Mouse (Mus musculus) layer of hippocampus, adult 9-11 months (tissue): ENCODE results near the gene Sbk2.
"Not testable (repeated sequence)": the region's sequence is repeated elsewhere in the genome, so short reads cannot be mapped to it uniquely, and the experiment has no call there.

ENCODE experiments used
- DNase-seq: peaks from one replicate; pipeline ENCODE4 v3.0.0; 2022

Sbk2 gene

DNA sequence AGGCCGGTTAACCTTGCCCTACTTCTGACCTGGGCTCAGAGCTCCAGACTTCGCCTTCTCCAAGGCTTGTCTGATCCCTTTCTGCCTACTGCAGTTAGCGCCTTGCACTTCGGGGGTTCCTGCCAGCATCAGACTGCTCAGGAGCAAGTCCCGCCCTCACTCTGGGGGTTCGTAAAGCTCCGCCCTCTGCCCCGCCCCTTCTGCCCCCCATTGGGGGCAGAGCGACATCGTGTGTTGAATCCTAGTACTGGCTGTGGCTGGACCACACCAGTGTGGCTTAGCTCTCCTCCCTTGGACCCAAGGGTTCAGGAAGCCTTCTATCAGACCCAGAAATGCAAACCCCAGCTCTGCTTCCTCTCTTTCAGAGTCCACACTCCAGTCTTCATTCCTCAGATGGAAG lies at the start of gene Sbk2:
TSS of gene Sbk2 (minus strand) at position 135 of the 400 bp plus-strand sequence.
- DNase-seq: peak; percentile 73

DNA sequence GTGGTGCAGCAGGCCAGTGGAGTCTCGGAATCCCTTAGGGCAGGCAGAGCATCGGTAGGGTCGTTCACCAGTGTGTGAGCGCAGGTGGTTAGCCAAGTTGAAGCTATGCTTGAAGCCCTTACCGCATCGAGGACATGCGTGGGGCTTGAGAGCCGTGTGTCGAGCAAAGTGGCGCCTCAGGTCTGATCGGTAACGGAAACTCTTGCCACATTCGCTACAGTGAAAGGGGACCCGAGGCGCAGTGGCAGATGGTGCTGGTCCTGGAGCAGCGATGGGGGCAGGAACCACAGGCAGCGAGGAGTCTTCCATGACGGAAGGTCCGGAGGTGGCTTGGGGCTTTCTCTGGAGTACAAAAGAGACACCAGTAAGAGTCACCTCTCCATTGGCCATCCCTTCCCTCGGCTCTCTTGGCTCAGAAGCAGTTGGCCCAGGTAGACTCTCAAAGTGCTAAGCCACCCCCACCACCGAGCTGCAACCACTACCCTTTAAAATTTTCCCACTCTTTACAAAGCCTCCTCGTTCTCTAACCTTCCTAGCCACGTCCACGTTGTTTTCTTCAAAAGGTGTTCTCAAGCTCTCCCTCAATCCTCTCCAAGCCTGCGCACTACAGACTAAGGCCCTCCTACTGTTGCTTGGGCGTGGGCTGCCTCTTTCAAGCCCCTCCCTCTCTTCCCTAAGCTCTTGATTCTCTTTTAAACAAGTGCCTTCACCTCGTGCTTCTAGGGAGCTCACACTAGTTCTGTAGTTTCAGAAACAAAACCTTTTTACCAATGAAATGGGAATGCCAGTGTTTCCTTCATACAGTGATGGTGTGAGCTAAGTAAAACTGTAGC lies 48.7 kb upstream of the Sbk2 start:
- no peak for DNase-seq

DNA sequence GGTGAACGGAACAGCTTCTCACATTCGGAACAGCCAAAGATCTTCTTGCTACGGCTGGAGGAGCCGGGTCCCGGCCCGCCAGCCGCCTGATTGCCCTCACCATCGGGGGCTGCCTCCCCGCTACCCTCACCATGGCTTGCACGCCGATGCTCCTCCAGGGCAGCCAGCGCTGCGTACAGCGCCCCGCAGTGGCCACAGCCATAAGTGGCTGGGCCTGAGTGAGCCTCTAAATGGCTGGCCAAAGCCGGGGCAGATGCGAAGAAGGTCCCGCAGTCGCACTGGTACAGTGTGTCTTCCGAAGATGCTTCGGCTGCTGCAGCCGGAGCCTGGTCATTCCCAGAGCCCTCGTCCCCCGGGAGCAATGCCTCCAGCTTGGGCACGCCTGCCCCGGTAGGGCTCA lies 44.0 kb upstream of the Sbk2 start:
- DNase-seq: no peak

DNA sequence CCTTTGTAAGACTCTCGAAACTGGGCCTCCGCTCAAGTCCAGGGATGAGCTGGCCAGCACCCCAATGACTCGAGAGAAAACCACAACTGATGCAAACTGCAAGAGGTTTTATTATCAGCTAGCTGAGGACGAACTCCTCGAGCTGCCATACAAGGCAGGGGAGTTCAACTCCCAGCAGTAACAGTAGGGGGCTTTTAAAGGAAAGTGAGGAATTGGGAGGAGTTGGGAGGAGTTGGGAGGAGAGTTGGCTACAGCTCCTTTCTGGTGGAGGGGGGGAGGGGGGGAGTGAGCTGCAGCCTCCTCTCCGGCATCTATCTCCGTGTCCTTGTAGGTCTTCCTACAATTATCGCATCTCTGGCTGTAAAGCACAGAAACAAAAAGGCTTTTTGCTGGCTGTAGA lies 38.7 kb upstream of the Sbk2 start:
- DNase-seq: not testable (repeated sequence)

DNA sequence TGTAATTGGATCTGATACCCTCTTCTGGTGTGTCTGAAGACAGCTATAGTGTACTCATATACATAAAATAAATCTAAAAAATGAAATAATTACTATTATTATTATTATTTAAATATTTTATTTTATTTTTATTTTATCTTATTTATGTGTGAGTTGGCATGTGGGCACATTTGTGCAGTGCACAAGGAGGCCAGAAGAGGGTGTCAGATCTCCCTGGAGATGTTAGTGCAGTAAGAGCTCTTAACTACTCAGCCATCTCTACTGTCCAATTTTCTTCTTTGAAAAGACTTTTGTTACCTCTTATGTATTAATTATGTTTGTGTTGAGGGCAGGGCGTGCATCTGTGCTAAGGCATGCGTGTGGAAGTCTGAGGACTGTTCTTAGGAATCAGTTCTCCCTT lies 35.7 kb upstream of the Sbk2 start:
- DNase-seq: no peak

DNA sequence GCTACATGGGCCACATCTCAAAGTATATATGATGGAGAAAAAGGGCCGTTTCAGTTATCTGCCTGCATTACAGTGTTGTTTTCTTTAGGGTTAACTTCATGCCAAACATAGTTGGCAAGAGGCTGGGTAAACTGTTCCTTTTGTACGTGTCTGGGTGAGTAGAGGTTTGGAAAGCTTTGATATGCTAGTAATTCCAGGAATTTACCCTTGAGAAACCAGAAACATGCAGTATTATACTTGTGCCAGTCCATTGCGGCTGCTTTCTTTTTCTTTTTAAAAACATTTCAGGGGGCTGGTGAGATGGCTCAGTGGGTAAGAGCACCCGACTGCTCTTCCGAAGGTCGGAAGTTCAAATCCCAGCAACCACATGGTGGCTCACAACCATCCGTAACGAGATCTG lies 32.7 kb upstream of the Sbk2 start:
- no peak for DNase-seq

DNA sequence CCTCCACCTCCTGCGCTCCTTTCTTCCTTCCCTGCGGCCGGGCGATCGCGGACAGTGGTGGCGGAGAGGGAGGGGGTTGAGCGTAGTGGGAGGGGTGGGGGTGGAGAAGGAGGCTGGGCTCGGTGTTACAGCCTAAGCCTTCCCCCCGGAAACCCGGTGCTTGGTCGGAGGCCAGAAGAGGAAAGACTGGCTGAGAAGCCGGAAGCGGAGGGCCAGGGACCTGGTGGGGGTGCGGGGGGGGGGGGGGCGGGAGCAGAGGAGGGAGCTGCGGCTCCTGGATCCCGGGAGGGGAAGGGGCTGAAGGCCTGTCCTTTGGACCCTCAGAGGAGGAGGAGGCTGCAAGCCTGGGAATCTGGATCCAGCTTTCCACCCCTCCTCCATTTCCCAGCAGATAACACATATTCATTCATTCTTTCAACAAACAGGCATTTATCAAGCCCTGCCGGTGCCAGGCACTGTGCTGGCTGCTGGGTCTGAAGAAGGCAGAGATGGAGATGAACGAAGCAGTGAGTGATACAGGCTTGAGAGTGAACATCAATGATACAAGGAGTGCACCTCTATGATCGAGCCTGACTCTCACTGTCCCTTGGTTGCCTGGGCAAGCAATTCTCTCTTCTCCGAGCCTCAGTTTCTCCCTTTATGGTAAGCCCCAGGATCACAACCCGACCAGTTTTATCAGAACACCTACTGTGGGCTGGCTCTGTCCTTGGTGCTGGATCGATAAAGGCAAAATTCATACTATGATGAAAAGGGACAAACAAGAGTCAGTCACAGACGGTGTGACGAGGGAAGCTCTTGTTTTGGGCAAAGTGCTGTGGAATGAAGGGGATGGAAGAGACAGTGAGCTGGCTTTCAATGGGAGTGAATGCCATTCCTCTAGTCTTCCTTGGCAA lies 32.0 kb upstream of the Sbk2 start, which contains the start of gene Zfp579:
TSS of gene Zfp579 (minus strand) at position 156 of the 893 bp plus-strand sequence.
- DNase-seq: peak; percentile 90

DNA sequence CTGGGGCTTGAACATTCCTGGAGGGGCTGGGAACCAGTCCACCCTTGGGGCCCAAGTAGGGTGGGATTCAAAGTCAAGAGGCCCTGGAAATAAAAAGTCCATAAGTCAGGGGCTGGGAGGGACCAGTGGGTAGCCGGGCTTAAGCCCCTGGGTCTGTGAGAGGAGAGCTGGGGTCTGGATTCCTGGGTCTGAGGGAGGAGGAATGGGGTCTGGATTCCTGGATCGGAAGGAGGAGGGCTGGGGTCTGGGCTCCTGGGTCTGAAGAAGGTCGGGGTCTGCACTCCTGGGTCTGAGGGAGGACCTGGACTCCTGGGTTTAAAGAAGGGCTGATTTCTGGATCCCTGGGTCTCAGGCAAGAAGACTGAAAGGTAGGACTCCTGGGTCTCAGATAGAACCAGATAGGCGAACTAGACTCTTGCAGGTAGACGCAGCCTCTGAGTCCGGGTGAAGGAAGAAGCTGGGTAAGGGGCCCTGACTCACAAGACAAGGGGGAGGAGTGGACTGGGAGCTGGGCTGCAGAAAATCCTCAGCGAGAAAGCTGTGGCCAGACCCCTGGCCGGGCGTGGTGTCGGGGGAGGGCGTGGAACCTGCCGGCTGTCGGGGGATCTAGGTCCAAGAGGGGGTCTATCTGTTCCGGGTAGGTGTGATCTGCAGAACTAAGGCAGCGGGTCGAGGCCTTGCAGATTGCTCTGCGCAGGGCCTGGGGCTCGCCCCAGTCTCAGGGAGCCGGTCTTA lies 31.2 kb upstream of the Sbk2 start:
- no peak for DNase-seq

DNA sequence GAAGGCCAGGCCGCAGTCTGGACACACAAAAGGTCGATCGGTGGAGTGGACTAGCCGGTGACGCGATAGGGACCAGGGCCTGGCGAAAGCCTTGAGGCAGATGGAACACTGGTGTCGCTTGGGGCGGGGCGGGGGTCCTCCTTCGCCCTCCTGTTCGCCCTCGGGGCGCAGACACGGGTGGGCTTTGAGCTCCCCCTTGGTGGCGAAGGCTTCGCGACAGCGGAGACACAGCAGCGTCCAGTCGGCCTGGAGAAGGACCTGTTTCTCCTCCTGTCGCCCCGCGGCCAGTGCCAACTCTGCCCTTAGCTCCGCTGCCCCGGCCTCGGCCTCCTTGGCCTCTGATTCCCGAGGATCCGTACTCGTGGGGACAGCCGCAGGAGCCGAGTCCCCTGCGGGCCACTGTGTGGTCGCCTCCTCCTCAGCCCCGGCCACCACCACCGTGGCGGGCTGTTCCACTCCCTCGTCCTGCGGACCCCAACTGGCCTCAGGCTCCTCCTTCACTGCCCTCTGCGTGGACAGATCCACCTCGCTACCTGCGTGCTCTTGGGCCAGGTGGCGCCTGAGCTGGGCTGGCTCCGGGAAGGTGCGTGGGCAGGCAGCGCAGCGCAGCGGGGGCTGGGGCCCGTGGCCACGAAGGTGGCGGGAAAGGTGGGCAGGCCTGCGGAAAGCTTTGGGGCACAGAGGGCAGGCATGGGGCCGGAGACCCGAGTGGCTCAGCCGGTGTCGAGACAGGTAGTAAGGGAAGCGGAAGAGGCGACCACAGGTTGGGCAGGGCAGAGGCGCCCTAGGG lies 30.0 kb upstream of the Sbk2 start:
- no peak for DNase-seq

DNA sequence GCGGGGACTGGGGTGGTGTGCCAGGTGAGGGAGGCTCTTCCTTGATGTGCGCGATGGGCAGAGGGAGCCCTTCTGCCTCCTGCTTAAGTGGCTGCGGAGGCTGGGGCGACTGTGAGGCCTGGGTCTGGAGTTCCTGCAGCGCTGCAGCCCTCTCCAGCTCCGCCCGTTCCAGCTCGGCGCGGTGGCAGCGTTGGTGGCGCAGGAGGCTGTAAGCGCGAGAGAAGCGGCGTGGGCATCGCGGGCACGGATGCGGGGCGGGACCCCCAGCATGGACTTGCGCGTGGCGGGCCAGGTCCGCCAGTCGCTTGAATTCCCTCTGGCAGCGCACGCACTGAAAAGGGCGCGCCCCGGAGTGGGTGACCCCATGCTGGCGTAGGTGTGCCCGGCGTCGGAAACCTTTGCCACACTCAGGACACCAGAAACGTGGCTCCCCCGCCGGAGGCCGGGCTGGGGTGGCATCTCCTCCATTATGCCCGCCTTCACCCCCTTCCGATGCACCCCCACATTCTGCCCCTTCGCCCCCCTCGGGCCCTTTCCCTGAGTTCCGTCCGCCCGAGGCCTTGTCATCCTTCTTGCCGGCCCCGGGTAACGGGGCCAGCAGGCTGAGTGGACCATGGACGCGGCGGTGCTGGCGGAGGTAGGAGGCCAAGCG lies 29.3 kb upstream of the Sbk2 start:
- no peak for DNase-seq

DNA sequence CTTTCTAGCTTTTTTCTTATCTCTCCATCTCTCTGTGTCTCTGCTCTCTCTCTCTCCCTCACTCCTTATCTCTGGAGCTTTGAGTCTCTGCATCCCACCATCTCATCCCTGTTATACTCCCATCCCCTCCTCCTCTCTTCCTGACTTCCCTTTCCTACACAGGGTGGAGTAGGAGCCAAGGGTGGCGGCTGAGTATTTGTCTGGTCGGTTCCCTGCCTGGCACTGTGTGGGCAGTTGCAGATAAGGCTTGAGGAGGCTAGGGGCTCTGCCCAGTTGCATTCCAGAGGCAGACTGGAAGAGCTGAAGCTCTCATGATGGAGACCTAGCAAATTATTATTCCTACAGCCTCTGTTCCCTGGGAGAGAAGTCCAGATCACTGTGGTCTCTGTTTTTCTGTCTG lies 24.0 kb upstream of the Sbk2 start:
- DNase-seq: no peak

DNA sequence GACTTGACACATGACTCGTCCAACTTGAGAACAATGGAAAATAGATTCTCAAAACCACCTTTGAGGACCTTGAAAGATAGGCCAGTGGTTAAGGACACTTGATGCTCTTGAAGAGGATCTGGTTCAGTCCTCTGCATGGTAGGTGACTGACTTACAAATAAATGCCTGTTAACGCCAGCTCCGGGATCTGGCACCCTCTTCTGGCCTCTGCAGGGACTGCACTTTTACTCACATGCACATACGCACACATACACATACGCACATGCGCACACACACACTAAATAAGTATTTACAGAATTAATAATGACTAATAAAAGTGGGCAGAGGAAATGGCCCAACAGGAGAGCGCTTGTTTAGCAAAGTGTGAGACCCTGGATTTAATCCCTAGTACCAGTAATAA lies 12.6 kb upstream of the Sbk2 start:
- DNase-seq: no peak

DNA sequence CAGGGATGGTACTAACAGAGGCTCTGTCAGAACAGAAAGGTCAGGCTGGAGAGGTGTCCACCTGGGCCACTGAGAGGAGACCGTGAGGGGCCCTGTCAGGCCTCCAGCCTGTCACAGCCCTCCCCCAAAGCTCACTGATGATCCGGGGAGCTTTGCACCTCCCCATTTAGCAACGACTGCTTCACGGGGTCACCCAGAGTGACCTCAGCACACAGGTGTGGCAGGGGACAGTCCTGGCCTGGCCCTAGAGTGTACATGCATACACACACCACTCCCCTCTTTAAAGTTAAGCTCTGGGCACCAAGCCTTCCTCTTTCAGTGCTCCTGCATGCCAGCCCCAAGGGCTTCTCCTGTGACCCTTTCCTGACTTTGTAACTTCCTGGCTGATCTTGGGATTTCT lies 11.2 kb upstream of the Sbk2 start:
- no peak for DNase-seq

DNA sequence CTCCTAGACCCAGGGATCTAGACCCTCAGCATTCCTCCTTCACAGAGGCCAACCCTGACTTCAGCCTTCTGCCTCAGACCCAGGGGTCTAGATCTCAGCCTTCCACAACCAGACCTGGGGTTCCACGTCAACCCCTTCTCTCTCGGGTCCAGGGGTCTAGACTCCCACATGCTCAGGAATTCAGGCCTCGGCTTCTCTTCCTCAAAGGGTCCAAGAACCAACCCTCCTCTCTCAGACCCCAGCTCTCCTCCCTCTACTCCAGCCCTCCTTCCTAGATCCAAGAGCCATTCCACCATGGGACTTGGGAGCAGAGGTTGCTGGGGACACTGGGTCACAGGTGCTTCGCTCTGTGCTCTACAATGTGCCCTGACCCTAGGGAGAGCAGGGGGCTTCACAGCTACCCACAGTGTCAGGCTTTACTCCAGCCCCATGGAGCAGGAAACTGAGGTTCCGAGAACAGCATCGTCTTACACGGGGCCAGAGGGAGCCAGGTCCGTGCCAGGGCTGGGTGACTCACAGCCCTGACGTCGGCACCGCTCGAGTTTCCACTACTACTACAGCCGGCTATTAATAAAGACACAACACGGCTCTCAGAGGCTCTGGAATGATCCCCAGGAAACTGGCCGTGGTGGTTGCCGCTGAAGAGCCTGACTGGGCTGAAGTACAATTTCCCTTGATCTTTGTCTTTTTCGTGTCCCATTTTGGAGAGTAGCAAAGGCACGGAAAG lies 8.3 kb upstream of the Sbk2 start:
- peak; percentile 9 for DNase-seq

DNA sequence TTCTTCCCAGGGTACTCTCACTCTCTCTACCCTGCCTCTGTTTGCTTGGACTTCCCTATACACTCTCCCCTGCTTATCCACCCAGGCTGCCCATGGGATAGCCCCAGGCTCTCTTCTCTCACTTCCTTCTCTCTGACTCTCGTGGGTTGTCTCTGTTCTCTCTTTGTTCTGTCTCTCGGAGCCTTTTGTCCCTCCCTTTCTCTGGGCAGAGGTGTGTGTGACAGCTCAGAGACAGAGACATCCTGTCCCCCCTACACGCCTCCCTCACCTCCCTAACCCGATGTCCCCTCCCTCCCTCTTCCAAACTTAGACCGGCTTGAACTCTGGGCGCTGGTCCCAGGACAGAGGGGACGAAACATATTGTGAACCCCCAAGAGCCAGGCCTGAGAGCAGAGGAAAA lies 7.5 kb upstream of the Sbk2 start:
- no peak for DNase-seq

DNA sequence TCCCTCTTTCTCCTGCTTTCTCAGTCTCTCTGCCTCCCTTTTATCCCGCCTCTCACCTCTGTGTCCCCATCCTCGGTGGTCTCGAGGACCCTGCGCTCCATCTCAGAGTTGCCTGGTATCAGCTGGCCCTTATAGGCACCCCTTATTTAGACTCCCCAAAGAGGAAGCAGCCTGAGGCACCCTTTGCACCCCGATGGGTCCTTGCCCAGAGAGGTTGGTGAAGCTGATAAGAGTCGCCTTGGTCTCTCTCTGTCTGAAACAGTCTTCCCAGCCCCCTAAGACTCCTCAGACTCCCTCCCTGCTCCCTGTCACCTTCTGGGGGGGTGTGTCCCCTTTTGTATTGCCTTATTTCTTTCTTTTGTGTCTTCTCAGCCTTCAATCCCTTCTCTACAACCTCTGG lies 6.9 kb upstream of the Sbk2 start, which contains the start of gene Sbk3:
TSS of gene Sbk3 (minus strand) at position 101 of the 400 bp plus-strand sequence.
- DNase-seq: no peak

DNA sequence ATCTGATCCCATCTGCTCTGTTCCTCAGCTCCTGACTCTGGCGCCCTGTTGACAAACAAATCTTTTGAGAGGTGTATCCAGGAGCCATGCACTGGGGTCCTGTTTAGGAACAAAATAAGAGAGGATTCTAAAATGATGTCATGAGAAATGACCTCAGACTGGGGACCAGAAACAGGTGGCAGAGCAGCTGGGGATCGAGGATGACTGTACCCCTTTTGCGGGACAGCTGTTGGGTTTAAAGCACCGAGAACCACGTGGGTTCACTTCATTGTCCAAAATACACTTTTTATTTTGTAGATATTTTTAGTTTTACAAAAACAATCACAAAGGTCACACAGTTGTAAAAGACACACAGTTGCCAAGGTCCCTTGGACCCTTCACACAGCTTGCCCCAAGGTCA lies 782 bp upstream of the Sbk2 start:
- no peak for DNase-seq

DNA sequence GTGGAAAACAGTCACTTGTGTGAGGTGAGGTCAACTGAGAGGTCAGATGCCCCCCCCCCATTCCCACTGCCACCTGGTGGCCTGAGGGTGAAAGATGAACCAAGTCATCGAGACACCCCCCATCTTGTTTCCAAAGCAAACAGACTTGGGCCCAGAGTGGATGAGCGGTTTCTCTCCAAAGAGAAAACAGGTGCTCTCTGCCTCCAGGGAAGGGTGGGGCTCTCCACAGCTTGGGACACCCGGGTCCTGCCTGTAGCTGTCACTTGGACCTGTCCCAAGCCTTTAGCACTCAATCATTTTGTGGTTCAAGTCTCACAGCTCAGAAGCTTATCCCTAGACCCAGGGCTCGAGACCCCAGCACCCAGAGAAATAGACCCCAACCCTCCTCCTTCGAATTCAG lies 679 bp downstream of the Sbk2 start:
- DNase-seq: no peak

DNA sequence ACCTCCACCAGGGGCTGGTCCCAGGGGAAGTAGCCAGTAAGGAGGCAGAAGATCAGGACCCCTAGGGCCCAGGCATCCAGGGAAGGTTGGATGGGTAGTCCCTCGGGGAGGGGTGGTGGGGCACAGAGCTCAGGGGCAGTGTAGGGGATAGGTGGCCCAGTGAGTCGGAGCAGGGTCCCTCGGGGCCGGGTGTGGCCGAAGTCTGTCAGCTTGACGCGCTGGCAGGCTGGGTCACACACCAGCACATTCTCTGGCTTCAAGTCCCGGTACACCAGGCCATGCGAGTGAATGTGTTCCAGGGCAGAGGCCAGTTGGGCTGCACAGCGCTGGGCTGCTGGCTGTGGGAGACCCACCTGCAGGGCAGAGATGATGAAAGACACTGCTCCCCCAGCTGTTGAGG lies 6.8 kb downstream of the Sbk2 start:
- DNase-seq: no peak

DNA sequence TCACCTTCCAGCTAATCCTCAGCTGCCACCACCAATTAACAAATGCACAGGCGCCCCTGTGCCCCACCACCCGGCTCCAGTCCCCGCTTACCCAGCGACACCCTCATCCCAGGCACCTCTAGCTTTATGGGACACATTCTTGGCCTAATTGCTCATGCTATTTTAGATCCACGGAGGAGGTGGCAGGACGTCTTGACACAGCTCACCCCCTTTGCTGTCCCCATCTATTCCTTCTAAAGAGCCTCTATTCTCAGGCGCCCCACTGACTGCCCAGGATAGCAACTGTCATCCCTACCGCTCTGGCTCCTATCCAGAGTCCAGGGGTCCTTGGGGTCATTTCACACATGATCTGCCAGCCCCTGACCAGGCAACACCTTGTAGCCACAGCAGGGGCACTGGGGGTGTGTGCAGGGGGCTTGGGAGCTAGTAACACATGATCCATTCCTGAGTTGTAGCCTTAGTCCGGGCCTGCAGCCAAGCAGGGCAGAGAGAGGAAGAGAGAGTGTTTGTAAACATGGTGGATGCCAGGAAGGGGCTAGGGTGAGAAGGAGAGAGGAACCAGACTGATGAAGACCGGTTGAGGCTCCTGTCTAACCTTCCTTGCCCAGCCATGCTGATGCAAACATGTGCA lies 10.3 kb downstream of the Sbk2 start:
- DNase-seq: no peak
